Mouse (Mus musculus) kidney, postnatal 0 days (tissue): ENCODE measurements around the gene Ttyh1. TPM values are rescaled to one million over a fixed set of nuclear protein-coding genes. Genes with fewer than 3 reads are reported as not detected.

Source experiments
- ATAC-seq: fragments of 200-750 bp; cut with Nextera tagmentation; replicated peaks from 2 replicates; pipeline ENCODE4 v1.8.0; 2017; ENCODE audit warnings: low read depth, moderate number of reproducible peaks, moderate TSS enrichment, moderate library complexity; ENCODE audit not compliant: low FRiP score
- DNase-seq: peaks from one replicate; pipeline ENCODE4 v3.0.0-alpha.2; 2016; ENCODE audit warnings: low spot score
- H3K27ac ChIP-seq: fragments of 300-500 bp; sonication (generic); 2 replicates; pipeline ENCODE4 v1.5.1; 2014; ENCODE audit warnings: mild to moderate bottlenecking
- H3K27me3 ChIP-seq: fragments of 300-500 bp; sonication (generic); 2 replicates; pipeline ENCODE4 v1.6.1; 2014; ENCODE audit warnings: low read length, mixed read lengths; ENCODE audit not compliant: insufficient read depth
- H3K36me3 ChIP-seq: fragments of 300-500 bp; sonication (generic); 2 replicates; pipeline ENCODE4 v1.6.1; 2014; ENCODE audit warnings: low read length, mixed read lengths; ENCODE audit not compliant: insufficient read depth
- H3K4me1 ChIP-seq: fragments of 300-500 bp; sonication (generic); replicated peaks from 2 replicates; pipeline ENCODE4 v1.6.1; 2014; ENCODE audit warnings: antibody characterized with exemption, low read length, mixed read lengths; ENCODE audit not compliant: insufficient read depth
- H3K4me2 ChIP-seq: fragments of 300-500 bp; sonication (generic); 2 replicates; pipeline ENCODE4 v1.6.1; 2014; ENCODE audit warnings: mild to moderate bottlenecking, low read length, moderate library complexity, mixed read lengths
- H3K4me3 ChIP-seq: fragments of 300-500 bp; sonication (generic); replicated peaks from 2 replicates; pipeline ENCODE4 v1.5.1; 2014; ENCODE audit warnings: low read depth, low read length
- H3K9ac ChIP-seq: fragments of 300-500 bp; sonication (generic); 2 replicates; pipeline ENCODE4 v1.6.1; 2014; ENCODE audit warnings: low read depth, low read length
- H3K9me3 ChIP-seq: fragments of 300-500 bp; sonication (generic); replicated peaks from 2 replicates; pipeline ENCODE4 v1.6.1; 2016; ENCODE audit warnings: low read length, inconsistent platforms, mixed read lengths
- CTCF ChIP-seq: IDR thresholded peaks from 2 replicates; pipeline ENCODE4 v1.5.1; 2016; ENCODE audit warnings: antibody characterized with exemption, low read depth, mild to moderate bottlenecking, moderate library complexity
- WGBS: fragments of 180-500 bp; shearing (Covaris S2); extraction: QIAGEN DNeasy Blood & Tissue Kit; methylation state at CpG from one replicate; pipeline ENCODE4 v1.1.7; 2014; 5-methylcytosine and 5-hydroxymethylcytosine counted together
- polyA plus RNA-seq: library from polyadenylated mRNA; unstranded; fragments of >200 nt; fragmentation: Nextera tagmentation; extraction: Ambion mirVana; gene quantifications from 2 replicates; pipeline ENCODE4 v1.2.1, GENCODE M21; 2015

Gene Ttyh1
- polyA plus RNA-seq, 1 experiment from 2014 or later, result 1.9 TPM

- no peak for TF ChIP-seq CTCF
- Histone ChIP-seq H3K9me3 (no peaks in the 10 kb centered on the region), H3K4me2 (no peak overlapping the region), H3K9ac (no peak overlapping the region), H3K27me3 (no peaks in the 10 kb centered on the region), H3K4me3 (no peak overlapping the region), H3K36me3 (no peaks in the 10 kb centered on the region), H3K27ac (no peak overlapping the region), H3K4me1 (no peaks in the 10 kb centered on the region)
- WGBS, result 81% methylated on average over 2 of the region's 2 CpGs
- ATAC-seq, result no peak
- DNase-seq, result no peak
Measured at GRCm38 (mm10) chr7:4098832-4099231, 20.4 kb upstream of the Ttyh1 start.

GRCm38 (mm10) chr7:4101144-4101543 lies 18.1 kb upstream of the Ttyh1 start:
- no peaks in the 10 kb centered on the region for H3K36me3 ChIP-seq
- no peak overlapping the region for H3K4me3 ChIP-seq
- no peak overlapping the region for H3K4me2 ChIP-seq
- H3K27ac ChIP-seq, result no peak overlapping the region
- ATAC-seq (no peak), DNase-seq (no peak)
- H3K9ac ChIP-seq, result no peak overlapping the region
- H3K27me3 ChIP-seq, result no peaks in the 10 kb centered on the region
- WGBS, result 82% methylated on average over 5 of the region's 5 CpGs
- no peak for TF ChIP-seq CTCF
- H3K4me1 ChIP-seq, result no peaks in the 10 kb centered on the region
- H3K9me3 ChIP-seq, result no peaks in the 10 kb centered on the region

GRCm38 (mm10) chr7:4103411-4103810 lies 15.8 kb upstream of the Ttyh1 start:
- WGBS, result 21% methylated on average over 4 of the region's 4 CpGs

GRCm38 (mm10) chr7:4111766-4112165 lies 7.4 kb upstream of the Ttyh1 start:
- no peaks in the 10 kb centered on the region for H3K27me3 ChIP-seq
- no peaks in the 10 kb centered on the region for H3K9me3 ChIP-seq
- H3K9ac ChIP-seq, result no peak overlapping the region
- no peak overlapping the region for H3K4me3 ChIP-seq
- DNase-seq, result no peak
- no peak overlapping the region for H3K27ac ChIP-seq
- TF ChIP-seq CTCF, result no peak
- WGBS, result 56% methylated on average over 3 of the region's 3 CpGs
- H3K36me3 ChIP-seq, result no peaks in the 10 kb centered on the region
- H3K4me2 ChIP-seq, result no peak overlapping the region
- ATAC-seq, result no peak
- no peaks in the 10 kb centered on the region for H3K4me1 ChIP-seq

More at GRCm38 (mm10) chr7:4103411-4103810, 15.8 kb upstream of the Ttyh1 start:
- Histone ChIP-seq H3K4me1 (no peaks in the 10 kb centered on the region), H3K9me3 (no peaks in the 10 kb centered on the region), H3K4me3 (no peak overlapping the region), H3K4me2 (no peak overlapping the region), H3K27ac (no peak overlapping the region), H3K27me3 (no peaks in the 10 kb centered on the region), H3K36me3 (no peaks in the 10 kb centered on the region), H3K9ac (no peak overlapping the region)
- peak; percentile 70 for TF ChIP-seq CTCF
- DNase-seq (peak; percentile 66), ATAC-seq (no peak)

- 60% methylated on average over 8 of the region's 8 CpGs for WGBS
- Histone ChIP-seq H3K9me3 (no peaks in the 10 kb centered on the region), H3K4me2 (no peak overlapping the region)
Measured at GRCm38 (mm10) chr7:4117050-4117814, 2.0 kb upstream of the Ttyh1 start.

GRCm38 (mm10) chr7:4119976-4120921 lies 1.0 kb downstream of the Ttyh1 start:
- no peaks in the 10 kb centered on the region; the same call in 1 of the 2 replicates for H3K4me1 ChIP-seq
- DNase-seq (no peak), ATAC-seq (no peak)
- no peak overlapping the region for H3K9ac ChIP-seq
- no peak for TF ChIP-seq CTCF
- H3K27ac ChIP-seq, result no peak overlapping the region
- WGBS, result 14% methylated on average over 18 of the region's 19 CpGs
- no peak overlapping the region; the same call in 1 of the 2 replicates for H3K4me2 ChIP-seq
- no peaks in the 10 kb centered on the region for H3K9me3 ChIP-seq
- H3K36me3 ChIP-seq, result no peaks in the 10 kb centered on the region
- no peak overlapping the region for H3K4me3 ChIP-seq
- peaks cover 10% of the 10 kb centered on the region for H3K27me3 ChIP-seq

More at GRCm38 (mm10) chr7:4117050-4117814, 2.0 kb upstream of the Ttyh1 start:
- H3K4me3 ChIP-seq, result no peak overlapping the region
- no peak overlapping the region for H3K27ac ChIP-seq
- H3K9ac ChIP-seq, result no peak overlapping the region
- TF ChIP-seq CTCF, result no peak
- H3K27me3 ChIP-seq, result peaks cover 10% of the 10 kb centered on the region
- no peaks in the 10 kb centered on the region for H3K36me3 ChIP-seq
- no peak for DNase-seq
- ATAC-seq, result no peak
- H3K4me1 ChIP-seq, result no peaks in the 10 kb centered on the region; the same call in 1 of the 2 replicates
